Mouse (Mus musculus): ENCODE measurements around the gene Gabrp. TPM values are rescaled to one million over a fixed set of nuclear protein-coding genes. Genes with fewer than 3 reads are reported as not detected.

Gabrp gene
- 0.06 TPM in 1 of 2 replicates, not detected in the other for polyA plus RNA-seq (2012; rRNA removed; ENCODE audit: low replicate concordance)

GRCm38 (mm10) chr11:33578859-33579258 lies at the start of gene Gabrp:
Gene Gabrp, minus strand, starts transcription at chr11:33578959.

GRCm38 (mm10) chr11:33598986-33599385 lies 20.2 kb upstream of the Gabrp start, which contains the start of gene D130052B06Rik:
Gene D130052B06Rik, plus strand, starts transcription at chr11:33599302.

GRCm38 (mm10) chr11:33513376-33513991 lies 65.3 kb downstream of the Gabrp start, which contains the start of gene Ranbp17:
Gene Ranbp17, minus strand, starts transcription at chr11:33513746.

Other genes with a start within 250 kb of the Gabrp start
- gene Ranbp17, start 65.2 kb downstream of the Gabrp start, polyA plus RNA-seq (2012; rRNA removed; ENCODE audit: low replicate concordance) = 0.13 TPM in 1 of 2 replicates, not detected in the other
- not detected in 2 replicates for gene D130052B06Rik, start 20.3 kb upstream of the Gabrp start, polyA plus RNA-seq (2012; rRNA removed; ENCODE audit: low replicate concordance)